Mouse (Mus musculus) thymus, adult 2 months (tissue): ENCODE data around the gene Csta1.

ENCODE experiments used
- CTCF ChIP-seq: fragments of 200-500 bp; IDR thresholded peaks from 2 replicates; pipeline ENCODE4 v1.5.1; 2012; ENCODE audit warnings: mild to moderate bottlenecking, control low read depth, low read length, moderate library complexity, borderline replicate concordance; ENCODE audit not compliant: control insufficient read depth, poor library complexity, insufficient read depth; ENCODE audit errors: extremely low read depth
- POLR2A ChIP-seq: fragments of 200-500 bp; IDR thresholded peaks from 2 replicates; pipeline ENCODE4 v1.6.1; 2012; ENCODE audit warnings: mild to moderate bottlenecking, low read length, control low read depth, moderate library complexity; ENCODE audit not compliant: control insufficient read depth, poor library complexity, insufficient read depth; ENCODE audit errors: extremely low read depth

DNA sequence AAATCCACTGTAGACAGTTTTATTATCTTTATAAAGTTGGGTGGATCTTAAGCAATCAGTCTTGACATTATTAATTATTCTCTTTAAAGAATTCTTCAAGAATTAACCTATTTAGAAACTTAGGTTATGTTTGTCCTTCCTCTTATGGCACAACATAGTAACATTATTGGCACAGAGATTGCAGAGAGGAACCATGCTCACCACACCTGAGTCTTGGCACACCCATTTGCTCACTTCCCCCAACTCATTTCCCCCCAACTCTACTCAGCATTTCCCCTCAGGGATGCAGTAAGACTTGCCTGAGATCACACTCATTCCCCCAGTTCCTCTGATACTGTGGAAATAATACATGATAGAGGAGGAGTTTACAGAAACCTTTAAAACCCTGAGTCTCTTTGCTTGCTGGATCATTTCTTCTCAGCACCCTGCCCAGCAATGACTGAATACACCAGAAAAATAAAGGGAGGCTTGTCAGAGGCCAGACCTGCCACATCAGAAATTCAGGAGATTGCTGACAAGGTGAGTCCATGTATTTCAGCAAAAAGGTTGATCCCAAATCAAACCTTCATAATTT is 25.4 kb upstream of the Csta1 start, which contains the start of gene Stfa2l1:
- no peak for TF ChIP-seq CTCF
- TF ChIP-seq POLR2A, result no peak
